Mouse (Mus musculus) neutrophil, adult 5-6 weeks (primary cell): ENCODE data around the gene Dstn. TPM values are rescaled to one million over a fixed set of nuclear protein-coding genes. Genes with fewer than 3 reads are reported as not detected.

Source experiments
- ATAC-seq: fragments of 151-379, 151-347 bp; 2 replicates; pipeline ENCODE4 v1.8.0; 2017; ENCODE audit warnings: mild to moderate bottlenecking, moderate TSS enrichment; ENCODE audit not compliant: insufficient number of reproducible peaks, poor library complexity, low FRiP score, severe bottlenecking; ENCODE audit errors: extremely low read depth
- total RNA-seq: library from RNA; stranded (forward); fragments of 200-1000 nt; gene quantifications from 2 replicates; pipeline ENCODE4 v1.2.3, GENCODE M21; 2017

Dstn gene
- total RNA-seq, 1 experiment from 2014 or later: 80.5 TPM

DNA sequence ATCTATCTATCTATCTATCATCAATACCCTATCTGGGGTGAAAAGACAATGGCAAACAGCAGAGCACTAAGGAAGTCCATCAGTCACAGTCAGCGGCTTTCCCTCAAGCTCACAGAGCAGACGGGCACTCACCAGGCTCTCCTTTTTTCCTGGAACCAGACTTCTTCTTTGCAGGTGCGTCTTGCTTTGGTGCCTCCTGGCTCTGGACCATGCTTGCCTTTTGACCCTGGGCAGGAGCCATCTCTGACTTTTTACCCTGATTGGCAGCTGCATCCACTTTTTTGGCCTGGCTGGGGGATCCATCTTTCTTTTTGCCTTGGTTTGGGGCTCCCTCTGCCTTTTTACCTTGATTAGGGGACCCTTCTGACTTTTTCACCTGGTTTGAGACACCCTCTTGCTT, 72.9 kb downstream of the Dstn start:
- no peak for ATAC-seq

DNA sequence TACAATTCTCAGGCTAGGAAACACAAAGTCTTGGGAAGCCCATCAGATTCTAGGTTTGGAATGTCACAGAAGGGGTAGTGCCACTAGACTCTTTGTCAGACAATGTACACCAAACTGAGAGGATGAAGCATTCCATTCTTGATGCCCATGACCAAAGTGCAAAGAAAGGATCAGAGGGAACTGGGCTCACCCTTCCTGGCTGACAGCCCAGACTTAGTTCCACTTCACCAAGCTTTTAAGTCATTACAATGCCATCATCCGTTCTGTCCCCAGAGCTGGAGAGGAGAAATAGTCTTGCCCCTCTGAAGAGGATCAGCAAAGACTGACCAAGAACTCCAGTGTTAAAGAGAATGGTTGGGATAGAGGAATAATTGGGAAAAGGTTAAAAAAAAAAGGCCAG, 75.9 kb downstream of the Dstn start:
- ATAC-seq: no peak

DNA sequence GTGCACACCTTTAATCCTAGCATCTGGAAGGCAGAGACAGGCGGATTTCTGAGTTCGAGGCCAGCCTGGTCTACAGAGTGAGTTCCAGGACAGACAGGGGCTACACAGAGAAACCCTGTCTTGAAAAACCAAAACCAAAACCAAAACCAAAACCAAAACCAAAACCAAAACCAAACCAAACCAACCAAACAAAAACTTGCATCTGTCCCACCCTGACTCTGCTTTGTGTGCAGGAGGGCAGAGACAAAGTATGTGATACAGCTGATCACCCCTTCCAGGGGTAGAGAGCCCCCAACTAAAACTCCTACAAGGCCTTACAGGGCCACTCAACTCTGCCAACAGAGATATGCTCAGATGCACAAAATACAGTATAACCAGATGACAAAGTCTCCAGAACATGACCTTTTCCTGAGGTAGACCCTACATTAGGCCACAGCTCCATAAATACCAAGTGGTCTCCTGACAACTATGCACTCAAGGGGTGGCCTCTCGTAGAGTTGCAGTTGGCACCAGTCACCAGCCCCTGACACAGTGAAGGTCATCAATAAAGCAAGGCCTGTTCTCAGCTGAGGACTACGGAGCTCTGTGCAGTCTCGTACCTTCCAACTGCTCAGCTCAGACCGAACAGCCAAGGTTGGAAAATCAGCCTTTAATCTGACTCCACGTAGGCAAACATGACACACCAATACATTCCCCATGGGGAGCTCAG, 77.0 kb downstream of the Dstn start:
- no peak for ATAC-seq

Other genes with a start within 250 kb of the Dstn start
- gene Bfsp1, start 52.1 kb upstream of the Dstn start, total RNA-seq: 0.23 TPM in 1 of 2 replicates, not detected in the other
- 166 and 181 TPM in 2 replicates for gene Rrbp1, start 95.9 kb downstream of the Dstn start, total RNA-seq
- gene Banf2, start 117.7 kb downstream of the Dstn start, total RNA-seq: not detected in 2 replicates